Mouse (Mus musculus): ENCODE measurements around the gene Akap3. TPM values are rescaled to one million over a fixed set of nuclear protein-coding genes. Genes with fewer than 3 reads are reported as not detected.

Akap3 gene
- polyA plus RNA-seq, 1 experiment = 0.05 TPM

DNA sequence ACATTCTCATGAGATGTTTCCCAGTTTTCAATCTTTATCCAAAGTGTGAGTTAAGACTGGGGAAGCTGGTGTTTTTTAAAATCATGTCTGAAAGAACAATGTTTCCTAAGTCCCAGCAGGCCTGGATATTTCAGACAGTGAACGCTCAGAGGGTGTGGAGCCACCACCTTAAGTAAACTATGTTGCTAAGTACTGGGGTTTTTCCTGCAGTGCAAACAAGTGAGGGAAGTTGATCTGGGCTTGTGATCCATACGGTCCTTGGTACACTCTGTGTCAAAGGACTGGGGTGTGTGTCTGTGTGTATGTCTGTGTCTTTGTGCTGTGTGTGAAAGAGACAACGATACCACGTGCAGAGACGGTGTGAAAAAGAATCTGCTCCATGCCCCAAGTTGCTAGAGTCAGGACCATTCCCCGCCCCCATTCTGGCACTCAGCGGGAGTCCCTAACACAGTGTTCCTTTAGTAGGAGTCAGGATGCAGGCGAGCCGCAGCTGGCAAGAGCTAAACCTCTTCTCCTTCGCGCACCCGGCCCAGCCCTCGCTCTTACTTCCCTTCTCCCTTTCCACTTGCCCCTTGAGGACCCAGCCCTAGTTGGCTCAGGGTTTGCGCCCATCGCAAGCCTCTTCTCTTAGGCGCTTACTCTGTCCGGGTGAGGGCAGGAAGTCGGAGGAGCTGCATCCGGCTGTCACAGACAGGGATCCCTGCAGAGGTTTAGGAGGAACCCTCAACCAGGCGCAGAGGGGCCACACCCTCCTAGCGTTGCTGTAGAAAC, 68.4 kb downstream of the Akap3 start, which contains the start of gene Dyrk4:
Dyrk4 (minus strand) TSS at position 729 of the 771 bp plus-strand sequence.
- Histone ChIP-seq H3K4me1 (ENCODE audit: control insufficient read depth, insufficient read depth, low read length) (no peaks in the 10 kb centered on the region), H3K4me3 (replicated peaks; ENCODE audit: insufficient read depth, low read depth, low read length) (no peak within 1 kb of the TSS), H3K27ac (ENCODE audit: insufficient read depth, low read length) (no peak within 1 kb of the TSS), H3K27me3 (ENCODE audit: control insufficient read depth, insufficient read depth, low read length) (no peaks in the 10 kb centered on the region)
- TF ChIP-seq CTCF (IDR thresholded peaks at IDR 0.05; ENCODE audit: borderline replicate concordance, insufficient read depth, low read depth, low read length) (no peak), POLR2A (IDR thresholded peaks at IDR 0.05; ENCODE audit: borderline replicate concordance, insufficient read depth, low read length) (no peak)
- 8% methylated on average over 21 of the region's 21 CpGs for WGBS
- no peak for DNase-seq

Other genes with a start within 250 kb of the Akap3 start
- gene Kcna1, start 206.7 kb upstream of the Akap3 start, polyA plus RNA-seq (2012; rRNA removed) = 71.1 and 72.6 TPM in 2 replicates
- gene Kcna6, start 112.4 kb upstream of the Akap3 start, polyA plus RNA-seq (2012; rRNA removed) = 44.2 and 47.3 TPM in 2 replicates
- 187 and 190 TPM in 2 replicates for gene Ndufa9, start 4.0 kb upstream of the Akap3 start, polyA plus RNA-seq (2012; rRNA removed)
- 0.10 and 0.23 TPM in 2 replicates for gene Dyrk4, start 68.7 kb downstream of the Akap3 start, polyA plus RNA-seq (2012; rRNA removed)
- 5.5 and 6.6 TPM in 2 replicates for gene Rad51ap1, start 86.5 kb downstream of the Akap3 start, polyA plus RNA-seq (2012; rRNA removed)
- 22.7 and 24.3 TPM in 2 replicates for gene D6Wsu163e, start 86.9 kb downstream of the Akap3 start, polyA plus RNA-seq (2012; rRNA removed)
- gene Fgf6, start 162.5 kb downstream of the Akap3 start, polyA plus RNA-seq (2012; rRNA removed) = not detected in 2 replicates
- 1.1 and 1.2 TPM in 2 replicates for gene Fgf23, start 219.8 kb downstream of the Akap3 start, polyA plus RNA-seq (2012; rRNA removed)

Measured in cerebellum, adult 2 months (tissue).